Mouse (Mus musculus) monocyte, adult 2 months (primary cell): ENCODE measurements around the gene Cyp2e1.
"Not testable (repeated sequence)": the region's sequence is repeated elsewhere in the genome, so short reads cannot be mapped to it uniquely, and the experiment has no call there.

Experiments
- DNase-seq, 2 experiments: peaks; one replicate each; pipeline ENCODE4 v3.0.0; 2022; ENCODE audit warnings: low spot score in 2 of 2, low read depth in 1 of 2

The Cyp2e1 gene

GRCm38 (mm10) chr7:140763447-140764020 is at the start of gene Cyp2e1:
Gene Cyp2e1 (plus strand): TSS chr7:140763739.
- no peak for DNase-seq

GRCm38 (mm10) chr7:140717155-140718055 is 46.1 kb upstream of the Cyp2e1 start:
- no peak for DNase-seq

- DNase-seq = no peak
Measured at GRCm38 (mm10) chr7:140721095-140721494, 42.4 kb upstream of the Cyp2e1 start.

GRCm38 (mm10) chr7:140725558-140725957 is 38.0 kb upstream of the Cyp2e1 start:
- DNase-seq = no peak

- no peak for DNase-seq
Measured at GRCm38 (mm10) chr7:140733162-140733561, 30.4 kb upstream of the Cyp2e1 start.

GRCm38 (mm10) chr7:140747402-140747801 is 16.1 kb upstream of the Cyp2e1 start:
- no peak for DNase-seq

GRCm38 (mm10) chr7:140748116-140748826 is 15.3 kb upstream of the Cyp2e1 start:
- no peak for DNase-seq

- DNase-seq = no peak
Measured at GRCm38 (mm10) chr7:140748827-140749160, 14.7 kb upstream of the Cyp2e1 start.

GRCm38 (mm10) chr7:140754556-140754955 is 9.0 kb upstream of the Cyp2e1 start:
- DNase-seq = no peak

- no peak for DNase-seq
Measured at GRCm38 (mm10) chr7:140756151-140756854, 7.2 kb upstream of the Cyp2e1 start.

GRCm38 (mm10) chr7:140760647-140761046 is 2.9 kb upstream of the Cyp2e1 start:
- DNase-seq = no peak

GRCm38 (mm10) chr7:140765391-140765790 is 1.9 kb downstream of the Cyp2e1 start:
- not testable (repeated sequence) for DNase-seq

GRCm38 (mm10) chr7:140765888-140766739 is 2.6 kb downstream of the Cyp2e1 start:
- DNase-seq = no peak

GRCm38 (mm10) chr7:140780548-140780947 is 17.0 kb downstream of the Cyp2e1 start:
- no peak for DNase-seq

- DNase-seq = no peak
Measured at GRCm38 (mm10) chr7:140787406-140788052, 24.0 kb downstream of the Cyp2e1 start, which contains the start of gene Syce1. Gene Syce1 (minus strand): TSS chr7:140787852.

- no peak for DNase-seq
Measured at GRCm38 (mm10) chr7:140788053-140788435, 24.5 kb downstream of the Cyp2e1 start.

- no peak for DNase-seq
Measured at GRCm38 (mm10) chr7:140793541-140793940, 30.0 kb downstream of the Cyp2e1 start.

- no peak for DNase-seq
Measured at GRCm38 (mm10) chr7:140797619-140798018, 34.1 kb downstream of the Cyp2e1 start.

- no peak for DNase-seq
Measured at GRCm38 (mm10) chr7:140798212-140798611, 34.7 kb downstream of the Cyp2e1 start.

- no peak for DNase-seq
Measured at GRCm38 (mm10) chr7:140802629-140803028, 39.1 kb downstream of the Cyp2e1 start.
